Mouse (Mus musculus) C2C12 (cell line): ENCODE measurements around the gene Daam1. TPM values are rescaled to one million over a fixed set of nuclear protein-coding genes. Genes with fewer than 3 reads are reported as not detected.

Experiments used
- H3K27me3 ChIP-seq: one replicate; pipeline ENCODE4 v1.6.1; 2011; ENCODE audit not compliant: control insufficient read depth, insufficient read depth, insufficient read length
- H3K36me3 ChIP-seq: one replicate; pipeline ENCODE4 v1.6.1; 2011; ENCODE audit not compliant: control insufficient read depth, insufficient read depth
- H3K4me3 ChIP-seq: one replicate; pipeline ENCODE4 v1.5.1; 2011; ENCODE audit warnings: mild to moderate bottlenecking, control low read depth; ENCODE audit not compliant: poor library complexity, insufficient read depth, severe bottlenecking
- H3K79me2 ChIP-seq: one replicate; pipeline ENCODE4 v1.6.1; 2011; ENCODE audit not compliant: control insufficient read depth, insufficient read depth
- H3K79me3 ChIP-seq: one replicate; pipeline ENCODE4 v1.6.1; 2011; ENCODE audit warnings: low read depth, control low read depth
- H3ac ChIP-seq: one replicate; pipeline ENCODE3; 2011; ENCODE audit warnings: low read depth; ENCODE audit not compliant: control insufficient read depth, insufficient read length
- CEBPB ChIP-seq: IDR thresholded peaks from one replicate; pipeline ENCODE4 v1.6.1; 2011; ENCODE audit warnings: low read depth, mild to moderate bottlenecking, control low read depth, moderate library complexity
- CTCF ChIP-seq: IDR thresholded peaks from one replicate; pipeline ENCODE4 v1.5.1; 2011; ENCODE audit not compliant: control insufficient read depth, insufficient read depth, insufficient read length
- FOSL1 ChIP-seq: IDR thresholded peaks from one replicate; pipeline ENCODE4 v1.8.0; 2011; ENCODE audit warnings: mild to moderate bottlenecking, low read length; ENCODE audit not compliant: poor library complexity, insufficient read depth, severe bottlenecking
- MAX ChIP-seq: IDR thresholded peaks from one replicate; pipeline ENCODE4 v1.6.1; 2011; ENCODE audit warnings: mild to moderate bottlenecking, control low read depth
- MYOD1 ChIP-seq: IDR thresholded peaks from one replicate; pipeline ENCODE4 v1.6.1; 2011; ENCODE audit warnings: low read depth; ENCODE audit not compliant: control insufficient read depth, insufficient read length
- MYOG ChIP-seq: IDR thresholded peaks from one replicate; pipeline ENCODE4 v1.6.1; 2011; ENCODE audit not compliant: control insufficient read depth, insufficient read length; ENCODE audit errors: extremely low read depth
- USF1 ChIP-seq: IDR thresholded peaks from one replicate; pipeline ENCODE4 v1.6.1; 2011; ENCODE audit warnings: low read depth, mild to moderate bottlenecking, control low read depth, moderate library complexity
- polyA plus RNA-seq: library from polyadenylated mRNA; unstranded; fragments of >200 nt; fragmentation: generic; extraction: Trizol; gene quantifications from one replicate; pipeline ENCODE4 v1.2.1, GENCODE M21; 2012; ENCODE audit warnings: missing spikeins

Gene Daam1
- polyA plus RNA-seq, 1 experiment: 3.2 TPM

- H3ac ChIP-seq: no peak overlapping the region
- no peaks in the 10 kb centered on the region for H3K36me3 ChIP-seq
- no peaks in the 10 kb centered on the region for H3K79me3 ChIP-seq
- no peak overlapping the region for H3K4me3 ChIP-seq
- no peaks in the 10 kb centered on the region for H3K79me2 ChIP-seq
- TF ChIP-seq MAX (no peak), FOSL1 (no peak), MYOD1 (no peak), CTCF (no peak), MYOG (no peak)
- no peaks in the 10 kb centered on the region for H3K27me3 ChIP-seq
Measured at GRCm38 (mm10) chr12:71808631-71809030, 22.2 kb upstream of the Daam1 start.

- TF ChIP-seq FOSL1 (no peak), CEBPB (no peak), USF1 (no peak), MAX (no peak)
- H3K36me3 ChIP-seq: no peaks in the 10 kb centered on the region
- no peaks in the 10 kb centered on the region for H3K79me3 ChIP-seq
- no peaks in the 10 kb centered on the region for H3K27me3 ChIP-seq
- H3ac ChIP-seq: no peak overlapping the region
- no peak overlapping the region for H3K4me3 ChIP-seq
- H3K79me2 ChIP-seq: no peaks in the 10 kb centered on the region
Measured at GRCm38 (mm10) chr12:71809550-71809949, 21.3 kb upstream of the Daam1 start.

- no peak for TF ChIP-seq MAX
- no peak for TF ChIP-seq USF1
- no peak for TF ChIP-seq CEBPB
- TF ChIP-seq MYOG: no peak
- TF ChIP-seq FOSL1: no peak
- no peak for TF ChIP-seq CTCF
- TF ChIP-seq MYOD1: no peak
- Histone ChIP-seq H3K36me3 (no peaks in the 10 kb centered on the region), H3ac (no peak overlapping the region), H3K4me3 (no peak overlapping the region), H3K79me3 (no peaks in the 10 kb centered on the region), H3K79me2 (no peaks in the 10 kb centered on the region), H3K27me3 (no peaks in the 10 kb centered on the region)
Measured at GRCm38 (mm10) chr12:71812567-71812966, 18.3 kb upstream of the Daam1 start.

GRCm38 (mm10) chr12:71813251-71813650 lies 17.6 kb upstream of the Daam1 start:
- no peak for TF ChIP-seq USF1
- no peak for TF ChIP-seq CTCF
- TF ChIP-seq CEBPB: no peak
- no peak for TF ChIP-seq MYOG
- no peak for TF ChIP-seq MYOD1
- no peak for TF ChIP-seq FOSL1
- no peak for TF ChIP-seq MAX
- H3K79me3 ChIP-seq: no peaks in the 10 kb centered on the region
- H3K27me3 ChIP-seq: no peaks in the 10 kb centered on the region
- H3K4me3 ChIP-seq: no peak overlapping the region
- H3K36me3 ChIP-seq: no peaks in the 10 kb centered on the region
- no peaks in the 10 kb centered on the region for H3K79me2 ChIP-seq
- no peak overlapping the region for H3ac ChIP-seq

GRCm38 (mm10) chr12:71813761-71814160 lies 17.1 kb upstream of the Daam1 start:
- no peak overlapping the region for H3K4me3 ChIP-seq
- H3K36me3 ChIP-seq: no peaks in the 10 kb centered on the region
- H3ac ChIP-seq: no peak overlapping the region
- TF ChIP-seq CTCF: no peak
- TF ChIP-seq FOSL1: no peak
- TF ChIP-seq MYOD1: no peak
- TF ChIP-seq CEBPB: no peak
- TF ChIP-seq MAX: no peak
- no peak for TF ChIP-seq MYOG
- TF ChIP-seq USF1: no peak
- no peaks in the 10 kb centered on the region for H3K27me3 ChIP-seq
- no peaks in the 10 kb centered on the region for H3K79me3 ChIP-seq
- H3K79me2 ChIP-seq: no peaks in the 10 kb centered on the region

GRCm38 (mm10) chr12:71820094-71820493 lies 10.8 kb upstream of the Daam1 start:
- Histone ChIP-seq H3ac (no peak overlapping the region), H3K79me3 (no peaks in the 10 kb centered on the region), H3K4me3 (no peak overlapping the region), H3K79me2 (no peaks in the 10 kb centered on the region), H3K36me3 (no peaks in the 10 kb centered on the region), H3K27me3 (no peaks in the 10 kb centered on the region)
- TF ChIP-seq FOSL1: no peak
- TF ChIP-seq CEBPB: no peak
- no peak for TF ChIP-seq MYOD1
- TF ChIP-seq MAX: no peak
- no peak for TF ChIP-seq CTCF
- no peak for TF ChIP-seq USF1
- TF ChIP-seq MYOG: no peak
